Mouse (Mus musculus): ENCODE measurements at regions not wholly inside any gene's neighbourhood (a gene's known extent, or its start where the extent isn't known, plus 50 kb on each side); places are given as distances from the start of the nearest gene placed in this dataset.

GRCm38 (mm10) chr9:120861788-120862345 lies 67.1 kb upstream of the Ctnnb1 start:
- TF ChIP-seq POLR2A (IDR thresholded peaks at IDR 0.05; ENCODE audit: insufficient read length, low read depth) (no peak), USF1 (IDR thresholded peaks at IDR 0.05; ENCODE audit: low read depth) (no peak)
